Mouse (Mus musculus) stomach, embryonic 16.5 days (tissue): Measurements from ENCODE around the gene Ddost. TPM values are rescaled to one million over a fixed set of nuclear protein-coding genes. Genes with fewer than 3 reads are reported as not detected.

Experiments
- ATAC-seq: fragments of 200-750 bp; cut with Nextera tagmentation; 2 replicates; pipeline ENCODE4 v1.8.0; 2017; ENCODE audit warnings: moderate number of reproducible peaks, moderate TSS enrichment; ENCODE audit not compliant: insufficient read depth, low FRiP score
- H3K27ac ChIP-seq: fragments of 300-500 bp; sonication (generic); 2 replicates; pipeline ENCODE4 v1.5.1; 2014; ENCODE audit warnings: low read length
- H3K27me3 ChIP-seq: fragments of 300-500 bp; sonication (generic); 2 replicates; pipeline ENCODE4 v1.6.1; 2014; ENCODE audit warnings: low read length, control low read depth, mixed read lengths; ENCODE audit not compliant: control insufficient read depth, insufficient read depth
- H3K36me3 ChIP-seq: fragments of 300-500 bp; sonication (generic); 2 replicates; pipeline ENCODE4 v1.6.1; 2014; ENCODE audit warnings: low read length; ENCODE audit not compliant: control insufficient read depth, insufficient read depth
- H3K4me1 ChIP-seq: fragments of 300-500 bp; sonication (generic); 2 replicates; pipeline ENCODE4 v1.6.1; 2014; ENCODE audit warnings: low read length, control low read depth, mixed read lengths; ENCODE audit not compliant: control insufficient read depth, insufficient read depth
- H3K4me2 ChIP-seq: fragments of 300-500 bp; sonication (generic); 2 replicates; pipeline ENCODE4 v1.6.1; 2014; ENCODE audit warnings: low read depth, low read length, mixed read lengths
- H3K4me3 ChIP-seq: fragments of 300-500 bp; sonication (generic); replicated peaks from 2 replicates; pipeline ENCODE4 v1.5.1; 2014; ENCODE audit warnings: mild to moderate bottlenecking, low read length
- H3K9ac ChIP-seq: fragments of 300-500 bp; sonication (generic); 2 replicates; pipeline ENCODE4 v1.6.1; 2014; ENCODE audit warnings: low read length
- H3K9me3 ChIP-seq: fragments of 300-500 bp; sonication (generic); replicated peaks from 2 replicates; pipeline ENCODE4 v1.6.1; 2016; ENCODE audit warnings: low read length, control low read depth; ENCODE audit not compliant: control insufficient read depth
- WGBS: fragments of 180-500 bp; shearing (Covaris S2); extraction: QIAGEN DNeasy Blood & Tissue Kit; methylation state at CpG from one replicate; pipeline ENCODE4 v1.1.7; 2014; 5-methylcytosine and 5-hydroxymethylcytosine counted together
- polyA plus RNA-seq: library from polyadenylated mRNA; unstranded; fragments of >200 nt; fragmentation: Nextera tagmentation; extraction: Ambion mirVana; gene quantifications from 2 replicates; pipeline ENCODE4 v1.2.1, GENCODE M21; 2015

Gene Ddost
- polyA plus RNA-seq, 1 experiment from 2014 or later = 418 TPM

DNA sequence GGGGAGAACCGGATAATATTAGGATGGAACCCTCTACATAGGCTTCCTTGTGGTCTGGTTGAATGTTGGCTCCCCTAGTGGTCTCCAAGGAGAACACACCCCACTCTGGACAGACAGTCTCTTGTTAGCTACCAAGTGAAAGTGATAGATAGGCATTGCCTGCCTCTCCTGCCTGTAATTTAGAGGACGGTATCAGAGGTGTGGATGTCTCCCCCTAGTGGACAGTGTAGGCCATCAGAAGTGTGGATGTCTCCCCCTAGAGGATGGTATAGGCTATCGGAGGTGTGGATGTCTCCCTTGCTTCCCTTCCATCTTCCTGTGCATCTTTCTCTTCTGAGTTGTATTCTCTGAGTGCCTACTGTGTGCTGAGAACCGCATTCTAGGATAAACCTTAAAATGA, 21.7 kb upstream of the Ddost start:
- 26% methylated on average over 4 of the region's 4 CpGs for WGBS
- no peak for ATAC-seq

DNA sequence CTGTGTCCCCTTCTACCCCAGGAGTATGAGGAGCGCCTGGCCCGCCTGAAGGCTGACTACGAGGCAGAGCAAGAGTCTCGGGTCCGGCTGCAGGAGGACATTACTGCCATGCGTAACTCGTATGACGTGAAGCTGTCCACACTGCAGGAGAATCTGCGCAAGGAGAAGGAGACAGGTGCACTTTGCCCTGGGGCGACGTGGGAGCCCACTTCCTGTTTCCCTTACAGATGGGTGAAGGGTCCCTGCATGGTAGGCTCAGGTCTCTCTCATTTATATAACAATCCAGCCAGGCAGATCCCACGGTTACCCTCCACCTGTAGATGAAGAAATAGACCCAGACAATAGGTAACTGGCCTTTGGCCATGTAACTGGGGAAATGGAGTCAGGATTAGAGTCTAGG, 18.1 kb upstream of the Ddost start:
- Histone ChIP-seq H3K4me1 (no peaks in the 10 kb centered on the region), H3K36me3 (no peaks in the 10 kb centered on the region), H3K4me3 (no peak overlapping the region), H3K9ac (no peak overlapping the region), H3K27me3 (no peaks in the 10 kb centered on the region), H3K27ac (no peak overlapping the region), H3K9me3 (no peaks in the 10 kb centered on the region), H3K4me2 (no peak overlapping the region)
- ATAC-seq = no peak
- WGBS = 75% methylated on average over 12 of the region's 12 CpGs

More for the DNA sequence above, 21.7 kb upstream of the Ddost start:
- Histone ChIP-seq H3K36me3 (no peaks in the 10 kb centered on the region), H3K27ac (no peak overlapping the region), H3K9me3 (no peaks in the 10 kb centered on the region), H3K4me1 (no peaks in the 10 kb centered on the region), H3K9ac (no peak overlapping the region), H3K4me2 (no peak overlapping the region), H3K27me3 (no peaks in the 10 kb centered on the region), H3K4me3 (no peak overlapping the region)

DNA sequence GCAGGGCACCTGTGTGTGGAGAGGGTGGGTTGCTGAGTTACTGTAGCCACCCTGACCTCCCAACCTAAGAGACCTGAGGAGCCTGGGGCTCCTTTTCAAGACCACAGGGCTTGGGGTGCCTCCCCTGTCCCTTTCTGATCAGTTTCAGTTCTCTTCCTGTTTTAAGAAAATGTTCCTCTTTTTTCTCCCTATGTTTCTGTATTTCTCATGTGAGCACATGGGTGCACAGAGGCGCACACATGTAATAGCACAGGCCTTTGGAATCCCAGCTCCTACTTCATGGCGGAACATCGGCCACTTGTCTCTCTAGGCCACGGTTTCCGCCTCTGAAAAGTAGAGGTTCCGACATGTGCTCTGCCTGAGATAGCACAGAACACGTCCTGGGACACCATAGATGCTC, 15.8 kb upstream of the Ddost start:
- H3K9ac ChIP-seq = no peak overlapping the region
- H3K4me3 ChIP-seq = no peak overlapping the region
- H3K4me1 ChIP-seq = no peaks in the 10 kb centered on the region
- H3K27ac ChIP-seq = no peak overlapping the region
- no peak overlapping the region for H3K4me2 ChIP-seq
- WGBS = 82% methylated on average over 7 of the region's 7 CpGs
- H3K27me3 ChIP-seq = no peaks in the 10 kb centered on the region
- no peak for ATAC-seq
- no peaks in the 10 kb centered on the region for H3K9me3 ChIP-seq
- no peaks in the 10 kb centered on the region for H3K36me3 ChIP-seq

DNA sequence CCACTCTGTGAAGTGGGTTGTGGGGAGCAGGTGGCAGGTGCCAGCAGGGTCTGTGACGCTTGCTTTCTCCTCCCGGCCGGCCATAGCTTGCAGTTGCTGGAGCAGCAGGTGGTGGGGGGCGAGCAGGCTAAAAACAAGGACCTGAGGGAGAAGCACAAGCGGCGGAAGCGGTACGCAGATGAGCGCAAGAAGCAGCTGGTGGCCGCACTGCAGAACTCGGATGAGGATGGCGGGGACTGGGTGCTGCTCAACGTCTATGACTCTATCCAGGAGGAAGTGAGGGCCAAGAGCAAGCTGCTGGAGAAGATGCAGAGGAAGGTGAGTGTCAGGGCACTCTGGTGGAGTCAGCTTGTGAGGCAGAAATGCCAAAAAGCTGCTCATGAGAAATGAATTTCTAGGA, 12.5 kb upstream of the Ddost start:
- H3K4me1 ChIP-seq = no peaks in the 10 kb centered on the region
- no peak overlapping the region for H3K4me3 ChIP-seq
- 80% methylated on average over 13 of the region's 13 CpGs for WGBS
- H3K36me3 ChIP-seq = no peaks in the 10 kb centered on the region
- no peak overlapping the region for H3K9ac ChIP-seq
- no peaks in the 10 kb centered on the region for H3K27me3 ChIP-seq
- no peak overlapping the region for H3K27ac ChIP-seq
- ATAC-seq = no peak
- H3K4me2 ChIP-seq = no peak overlapping the region
- H3K9me3 ChIP-seq = no peaks in the 10 kb centered on the region

DNA sequence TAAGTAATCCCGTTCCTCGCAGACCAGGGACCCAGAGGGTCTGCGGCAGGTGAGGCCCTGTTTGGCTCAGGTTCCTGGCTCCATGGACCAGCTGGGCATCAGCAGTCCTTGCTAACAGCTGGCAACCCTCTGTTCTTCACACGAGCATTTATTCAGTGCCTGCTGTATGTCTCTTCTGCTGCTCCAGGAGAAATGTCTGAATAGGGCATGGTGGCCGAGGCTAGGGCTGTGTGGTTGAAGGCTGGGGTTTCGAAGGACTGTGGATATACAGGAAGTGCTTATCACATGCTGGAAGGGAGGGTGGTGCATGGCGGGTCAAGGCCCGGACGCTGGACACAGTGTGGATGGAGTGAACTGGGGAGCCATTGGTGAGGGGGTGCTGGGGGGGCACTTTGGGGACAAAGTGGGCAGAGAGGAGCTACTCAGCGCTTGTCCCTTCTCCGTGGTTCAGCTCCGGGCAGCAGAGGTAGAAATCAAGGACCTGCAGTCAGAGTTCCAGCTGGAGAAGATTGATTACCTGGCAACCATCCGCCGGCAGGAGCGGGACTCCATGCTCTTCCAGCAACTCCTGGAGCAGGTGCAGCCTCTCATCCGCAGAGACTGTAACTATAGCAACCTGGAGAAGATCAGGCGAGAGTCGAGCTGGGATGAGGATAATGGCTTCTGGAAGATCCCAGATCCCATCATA, 11.1 kb upstream of the Ddost start:
- no peak overlapping the region for H3K27ac ChIP-seq
- WGBS = 58% methylated on average over 18 of the region's 18 CpGs
- no peaks in the 10 kb centered on the region for H3K4me1 ChIP-seq
- no peak overlapping the region for H3K4me3 ChIP-seq
- no peaks in the 10 kb centered on the region for H3K27me3 ChIP-seq
- no peak for ATAC-seq
- peak overlapping the region; percentile 2; the same call in 1 of the 2 replicates for H3K9ac ChIP-seq
- no peaks in the 10 kb centered on the region for H3K36me3 ChIP-seq
- no peak overlapping the region for H3K4me2 ChIP-seq
- H3K9me3 ChIP-seq = no peaks in the 10 kb centered on the region

DNA sequence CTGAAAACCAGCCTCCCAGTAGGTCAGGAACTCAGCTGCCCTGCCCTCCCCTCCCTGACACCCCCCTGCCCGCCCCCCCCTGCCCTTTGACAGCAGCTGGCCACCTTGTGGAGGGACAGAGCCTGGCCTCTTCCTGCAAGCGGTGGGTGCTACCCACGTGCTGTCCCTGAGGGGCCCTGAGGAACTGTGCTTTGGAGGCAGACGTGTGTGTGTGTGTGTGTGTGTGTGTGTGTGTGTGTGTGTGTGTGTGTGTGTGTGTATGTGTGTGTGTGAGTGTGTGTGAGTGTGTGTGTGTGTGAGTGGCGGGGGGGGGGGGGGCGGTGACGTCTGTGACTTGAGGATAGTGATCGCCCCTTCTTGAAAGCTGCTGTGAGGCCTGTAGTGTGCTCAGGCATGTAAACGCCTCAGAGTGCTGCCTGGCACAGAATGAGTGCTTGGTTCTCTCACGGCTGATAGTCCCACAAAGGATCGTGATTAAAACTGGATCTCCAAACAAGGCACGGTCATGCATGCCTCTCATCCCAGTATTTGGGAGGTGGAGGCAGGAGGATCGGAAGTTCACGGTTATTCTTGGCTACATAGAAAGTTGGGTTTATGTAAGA, 10.5 kb upstream of the Ddost start:
- H3K4me2 ChIP-seq = no peak overlapping the region
- H3K4me3 ChIP-seq = no peak overlapping the region
- no peak for ATAC-seq
- no peak overlapping the region for H3K9ac ChIP-seq
- H3K27me3 ChIP-seq = no peaks in the 10 kb centered on the region
- H3K4me1 ChIP-seq = no peaks in the 10 kb centered on the region
- no peaks in the 10 kb centered on the region for H3K9me3 ChIP-seq
- no peak overlapping the region for H3K27ac ChIP-seq
- WGBS = 73% methylated on average over 13 of the region's 14 CpGs
- H3K36me3 ChIP-seq = no peaks in the 10 kb centered on the region

DNA sequence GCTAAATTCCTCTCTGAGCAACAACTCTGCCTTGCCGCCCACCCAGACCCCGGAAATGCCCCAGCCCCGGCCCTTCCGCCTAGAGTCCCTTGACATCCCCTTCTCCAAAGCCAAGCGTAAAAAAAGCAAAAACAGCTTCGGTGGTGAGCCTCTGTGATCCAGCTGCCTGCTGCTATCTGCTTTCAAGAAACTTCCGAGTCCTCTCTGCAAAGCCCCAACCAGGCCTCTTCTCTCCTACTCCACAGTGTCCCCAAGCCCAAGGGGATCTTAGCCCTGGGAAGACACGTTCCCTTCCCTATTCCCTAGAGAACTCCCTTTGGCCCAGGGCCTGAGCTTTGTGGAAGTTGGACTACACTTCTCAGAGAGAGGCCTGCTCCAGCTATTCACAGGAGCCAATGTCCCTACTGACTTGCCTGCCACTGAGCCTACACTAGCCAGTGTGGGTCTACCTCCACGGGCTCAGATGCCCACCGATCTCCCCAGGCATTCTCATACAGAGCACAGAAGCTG, 3.2 kb upstream of the Ddost start:
- 84% methylated on average over 10 of the region's 10 CpGs for WGBS
- H3K9ac ChIP-seq = no peak overlapping the region
- no peak overlapping the region for H3K27ac ChIP-seq
- H3K9me3 ChIP-seq = no peaks in the 10 kb centered on the region
- H3K4me2 ChIP-seq = no peak overlapping the region
- no peak overlapping the region for H3K4me3 ChIP-seq
- no peaks in the 10 kb centered on the region for H3K36me3 ChIP-seq
- H3K27me3 ChIP-seq = no peaks in the 10 kb centered on the region
- ATAC-seq = no peak
- peaks cover 13% of the 10 kb centered on the region for H3K4me1 ChIP-seq

DNA sequence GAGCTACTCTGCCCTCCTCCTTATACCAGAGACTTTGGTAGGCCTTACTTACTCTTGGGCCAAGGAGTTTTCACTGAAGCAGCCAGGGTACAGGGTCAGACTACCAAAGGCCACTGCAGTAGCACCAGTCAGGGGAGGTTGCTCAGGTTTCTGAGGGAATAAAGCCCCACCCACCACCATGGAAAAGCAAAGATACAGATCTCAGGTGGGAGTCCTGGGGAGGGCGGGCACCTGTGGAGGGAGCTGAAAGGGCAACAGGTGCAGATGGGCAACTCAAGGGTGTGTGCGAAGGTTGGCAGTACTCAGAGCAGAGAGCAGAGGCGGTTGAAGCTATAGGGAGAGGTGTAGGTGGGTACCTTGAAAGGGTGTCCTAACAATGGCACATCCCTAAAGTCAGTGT, 1.5 kb upstream of the Ddost start:
- H3K4me2 ChIP-seq = no peak overlapping the region; the same call in 1 of the 2 replicates
- no peak overlapping the region for H3K9ac ChIP-seq
- H3K4me3 ChIP-seq = no peak overlapping the region
- no peak overlapping the region for H3K27ac ChIP-seq
- peaks cover 16% of the 10 kb centered on the region for H3K4me1 ChIP-seq
- 0 out of 2 replicates have a peak, but pooled peaks cover 5% of the 10 kb centered on the region for H3K36me3 ChIP-seq
- no peak for ATAC-seq
- WGBS = 89% methylated on average over 3 of the region's 3 CpGs
- H3K27me3 ChIP-seq = no peaks in the 10 kb centered on the region
- H3K9me3 ChIP-seq = no peaks in the 10 kb centered on the region

DNA sequence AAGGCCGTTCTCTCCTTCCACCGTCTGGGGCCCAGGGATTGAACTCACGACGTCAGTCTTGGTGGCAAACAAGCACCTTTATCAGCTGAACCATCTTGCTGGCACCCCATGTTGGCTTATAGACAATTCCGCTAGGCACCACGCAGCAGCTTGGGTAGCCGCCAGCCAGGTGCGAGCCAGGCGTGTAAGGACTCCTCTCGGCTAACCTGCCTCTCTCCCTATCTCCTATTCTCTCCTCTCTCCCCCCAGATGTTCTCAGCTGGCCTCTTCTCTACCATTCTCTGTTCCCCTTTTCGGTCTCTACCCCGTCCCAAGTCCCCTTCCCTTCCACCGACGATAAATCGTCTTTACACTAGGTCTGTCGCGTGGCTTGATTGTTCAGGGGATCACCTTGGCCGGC, 788 bp upstream of the Ddost start:
- 0 out of 2 replicates have a peak, but pooled peaks cover 5% of the 10 kb centered on the region for H3K36me3 ChIP-seq
- H3K4me3 ChIP-seq = peak overlapping the region; percentile 98
- H3K9me3 ChIP-seq = no peaks in the 10 kb centered on the region
- peaks cover 16% of the 10 kb centered on the region for H3K4me1 ChIP-seq
- no peaks in the 10 kb centered on the region for H3K27me3 ChIP-seq
- H3K4me2 ChIP-seq = peak overlapping the region; percentile 72
- no peak for ATAC-seq
- 9% methylated on average over 18 of the region's 18 CpGs for WGBS
- peak overlapping the region; percentile 84 for H3K9ac ChIP-seq
- H3K27ac ChIP-seq = peak overlapping the region; percentile 64; the same call in 1 of the 2 replicates
